Mouse (Mus musculus) thymus, postnatal 10 days (tissue): ENCODE data around the gene Mark1.

Source experiments
- DNase-seq, 2 experiments: peaks; one replicate each; pipeline ENCODE4 v3.0.0; 2021; ENCODE audit warnings: low spot score in 2 of 2

The Mark1 gene

GRCm38 (mm10) chr1:184853339-184853738 lies 146.0 kb downstream of the Mark1 start:
- peak; percentile 39 to 71 for DNase-seq

GRCm38 (mm10) chr1:184851741-184852618 lies 147.4 kb downstream of the Mark1 start:
- DNase-seq: peak; percentile 29 to 55

GRCm38 (mm10) chr1:184851166-184851565 lies 148.2 kb downstream of the Mark1 start:
- no peak for DNase-seq

- DNase-seq: no peak
Observed at GRCm38 (mm10) chr1:184846973-184847372, 152.4 kb downstream of the Mark1 start.
